Mouse (Mus musculus) Patski (cell line): ENCODE results near the gene Slc25a25. TPM values are rescaled to one million over a fixed set of nuclear protein-coding genes. Genes with fewer than 3 reads are reported as not detected.

ENCODE experiments used
- ATAC-seq: fragments of 100-300 bp; one replicate; pipeline ENCODE4 v1.8.0; 2021
- CTCF ChIA-PET: fragments of 350-600 bp; sonication (Branson Sonifier 250); formaldehyde crosslinking; loops from one replicate; lab custom pipeline; 2022; ENCODE audit warnings: inconsistent platforms; lab: Charles Lee
- POLR2A ChIA-PET: fragments of 350-600 bp; sonication (Branson Sonifier 250); formaldehyde crosslinking; loops from one replicate; lab custom pipeline; 2022; ENCODE audit warnings: antibody characterized with exemption, inconsistent platforms; lab: Charles Lee
- DNase-seq: peaks from one replicate; pipeline ENCODE4 v3.0.0-alpha.2; 2011; ENCODE audit warnings: low read depth, low spot score
- H3K27me3 ChIP-seq: fragments of 371-371 bp; one replicate; pipeline ENCODE4 v1.5.1; 2021
- CTCF ChIP-seq: fragments of 100-300 bp; IDR thresholded peaks from one replicate; pipeline ENCODE4 v1.5.1; 2021
- in situ Hi-C: fragments of 300-500 bp; cut with MboI; formaldehyde crosslinking; loops from 3 replicates; pipeline ENCODE4 v1.11.1; 2018; ENCODE audit warnings: low pct_unique_long_range_greater_than_20kb, mixed read lengths
- polyA plus RNA-seq: library from polyadenylated mRNA; unstranded; gene quantifications from one replicate; pipeline ENCODE4 v1.2.3, GENCODE M21; 2021

The Slc25a25 gene
- polyA plus RNA-seq, 1 experiment from 2014 or later = 18.5 TPM

DNA sequence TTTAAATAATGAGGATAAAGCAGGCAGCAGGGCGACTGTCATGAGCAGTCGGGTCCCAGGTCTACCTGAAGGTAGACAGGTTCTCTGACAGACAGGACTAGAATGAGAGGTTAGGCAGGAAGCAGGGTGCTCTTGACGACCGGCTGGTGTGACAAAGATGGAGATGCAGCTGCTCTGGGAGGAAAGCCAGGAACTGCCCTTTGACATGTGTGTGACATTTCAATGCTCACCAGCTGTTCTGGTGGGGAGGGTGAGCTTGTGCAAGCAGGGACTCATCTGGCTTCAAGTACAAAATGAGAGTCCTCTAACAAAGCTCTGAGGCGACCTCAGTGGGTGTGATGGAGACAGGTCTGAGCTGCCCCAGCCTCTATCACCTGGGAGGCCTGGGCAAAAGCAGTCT is 37.3 kb downstream of the Slc25a25 start:
- TF ChIP-seq CTCF = no peak
- in situ Hi-C loops = no loop called here
- DNase-seq (no peak), ATAC-seq (no peak)
- ChIA-PET POLR2A (no interaction called here), CTCF (interaction anchor here (1.4 kb wide), 1 partner anchor 9 kb away, joined by 10 read pairs; no protein-coding TSS in a partner anchor)
- no peaks in the 10 kb centered on the region for H3K27me3 ChIP-seq

DNA sequence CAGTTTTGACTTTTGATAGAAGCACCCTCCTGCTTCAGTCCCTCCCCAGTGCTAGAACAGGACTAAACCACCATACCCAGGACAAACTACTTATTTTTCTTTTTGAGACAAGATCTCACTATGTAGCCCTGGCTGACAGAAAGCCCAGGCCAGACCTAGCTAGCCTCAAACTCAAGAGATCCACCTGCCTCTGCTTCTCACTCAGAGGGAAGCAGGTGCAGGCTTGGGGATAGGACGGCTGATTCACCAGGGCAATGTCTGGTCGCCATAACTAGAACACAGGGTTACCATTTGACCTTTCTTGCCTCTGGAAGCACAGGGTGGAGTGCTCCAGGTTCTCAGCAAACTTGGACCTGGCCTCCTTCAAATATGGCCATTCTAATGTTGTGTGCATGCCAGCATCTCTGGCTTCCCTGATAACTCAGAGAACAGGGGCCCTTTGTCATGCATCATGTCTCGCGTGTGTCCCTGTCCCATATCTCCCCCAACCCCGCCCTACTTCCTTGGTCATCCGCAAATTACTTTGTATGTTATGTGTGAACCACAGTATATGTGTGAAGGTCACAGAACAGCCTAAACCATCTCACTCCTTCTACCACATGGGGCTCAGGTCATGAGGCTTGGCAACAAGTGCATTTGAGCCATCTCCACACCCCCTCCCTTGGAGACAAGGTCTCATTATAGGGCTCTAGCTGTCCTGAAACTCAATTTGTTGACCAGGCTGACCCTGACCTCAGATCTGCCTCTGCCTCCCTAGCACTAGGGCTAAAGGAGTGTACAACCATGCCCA is 38.3 kb downstream of the Slc25a25 start:
- DNase-seq = no peak
- in situ Hi-C loops = no loop called here
- TF ChIP-seq CTCF = no peak
- POLR2A ChIA-PET = interaction anchor here (0.7 kb wide), 1 partner anchor 97 kb away, joined by 3 read pairs; no protein-coding TSS in a partner anchor
- CTCF ChIA-PET = interaction anchor here (1.4 to 3.0 kb wide), 3 partner anchors 8 to 75 kb away, joined by 7 to 17 read pairs (median 10); no protein-coding TSS in a partner anchor
- no peak for ATAC-seq
- H3K27me3 ChIP-seq = no peaks in the 10 kb centered on the region

DNA sequence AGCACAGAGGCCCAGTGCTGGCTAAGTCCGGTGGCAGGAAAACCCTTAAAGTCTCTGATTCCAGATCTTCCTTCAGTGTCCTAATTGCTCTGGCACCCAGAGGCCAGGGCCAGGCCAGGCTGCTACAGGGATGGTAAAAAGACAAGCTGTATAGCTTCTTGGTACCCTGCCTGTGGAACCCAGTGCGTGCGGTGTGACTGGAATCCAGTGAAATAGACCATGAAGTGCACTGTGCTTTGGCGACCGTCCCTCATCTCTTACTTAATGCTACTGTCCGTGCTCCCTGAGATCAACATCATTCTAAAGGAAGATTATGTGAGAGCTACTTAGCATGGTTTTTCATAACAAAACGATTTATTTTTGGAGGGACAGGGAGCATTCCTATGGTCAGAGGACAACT is 39.8 kb downstream of the Slc25a25 start:
- DNase-seq = no peak
- POLR2A ChIA-PET = interaction anchor here (0.6 kb wide), 2 partner anchors 48 to 55 kb away, joined by 5 to 7 read pairs; no protein-coding TSS in a partner anchor
- ATAC-seq = no peak
- in situ Hi-C loops = no loop called here
- no peak for TF ChIP-seq CTCF
- no peaks in the 10 kb centered on the region for H3K27me3 ChIP-seq
- CTCF ChIA-PET = interaction anchor here (1.9 to 3.0 kb wide), 2 partner anchors 75 to 77 kb away, joined by 7 to 17 read pairs; no protein-coding TSS in a partner anchor

DNA sequence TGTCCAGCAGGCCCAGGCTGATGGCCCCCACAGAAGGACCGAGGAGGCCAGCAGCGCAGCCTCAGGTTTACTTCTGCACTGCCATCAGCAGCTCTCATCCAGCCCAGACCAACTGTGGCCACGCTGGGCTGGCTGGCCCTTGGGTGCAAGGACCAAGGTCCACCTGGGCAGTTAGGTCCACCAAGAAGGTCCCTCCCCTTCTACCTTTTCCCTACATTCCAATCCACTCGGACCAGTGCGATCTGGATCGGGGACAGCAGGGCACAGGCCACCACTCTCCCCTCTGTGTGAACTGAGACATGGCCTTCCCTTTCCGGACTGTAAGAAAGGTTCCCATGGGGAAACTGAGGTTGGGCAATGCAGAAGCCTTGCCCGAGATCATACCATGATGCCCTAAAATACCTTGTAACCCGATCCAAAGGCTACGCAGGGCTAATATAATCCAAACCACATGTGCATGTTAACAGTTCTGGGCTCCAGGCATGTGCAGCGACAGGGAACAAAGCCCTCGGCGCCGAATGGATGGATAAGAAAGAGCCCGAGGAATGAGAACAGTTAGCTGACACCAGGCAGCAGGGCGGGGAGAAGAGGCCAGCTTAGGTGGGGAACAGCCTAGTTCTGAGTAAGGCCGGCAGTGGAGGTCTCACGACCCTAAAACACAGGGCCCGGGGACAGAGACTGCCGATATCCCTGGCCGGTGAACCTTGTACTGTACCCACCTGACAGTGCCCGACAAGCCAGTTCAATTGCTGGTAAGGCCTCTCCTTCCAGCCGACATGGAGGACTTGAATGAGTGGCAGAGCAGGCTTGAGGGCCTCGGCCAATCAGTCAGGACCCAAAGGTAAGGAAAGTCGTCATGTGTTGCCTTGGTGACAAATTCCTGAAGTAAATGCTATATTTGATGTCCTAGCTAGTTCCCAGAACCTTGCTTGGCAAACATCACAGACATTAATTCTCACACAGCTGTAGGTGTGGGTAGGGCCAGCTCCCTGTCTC is 42.5 kb downstream of the Slc25a25 start:
- POLR2A ChIA-PET = no interaction called here

DNA sequence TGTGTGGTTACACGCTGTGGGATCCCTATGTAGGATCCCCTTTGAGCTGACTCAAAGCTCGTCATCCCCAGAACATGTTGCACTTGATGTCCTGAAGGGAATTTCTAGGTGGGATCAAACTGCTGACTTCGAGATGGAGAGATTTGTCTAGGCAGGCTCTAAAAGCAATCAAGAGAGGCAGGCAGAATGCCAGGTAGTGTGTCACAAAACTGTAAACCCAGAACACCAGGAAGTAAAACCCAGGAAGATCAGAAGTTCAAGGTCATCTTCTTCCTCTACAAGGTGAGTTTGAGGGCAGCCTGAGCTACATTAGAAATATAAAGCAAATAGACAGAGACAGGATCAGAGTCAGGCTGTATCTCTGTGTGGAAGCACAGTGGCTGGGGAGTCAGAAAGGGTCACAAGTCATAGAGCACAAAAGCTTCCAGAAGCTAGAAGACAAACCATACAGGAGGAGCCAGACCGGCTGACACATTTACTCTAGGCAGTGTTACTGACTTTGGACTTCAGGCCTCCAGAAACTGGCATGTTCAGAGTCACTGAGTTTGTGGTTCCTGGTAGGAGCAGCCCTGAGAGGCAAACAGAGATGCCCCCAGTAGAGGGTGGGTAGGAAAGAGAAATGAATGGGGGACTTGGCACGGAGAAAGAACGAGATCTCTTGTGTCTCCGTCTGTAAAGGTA is 44.0 kb downstream of the Slc25a25 start:
- in situ Hi-C loops = no loop called here
- DNase-seq = no peak
- ChIA-PET CTCF (interaction anchor here (1.4 to 8.8 kb wide), 4 partner anchors 8 to 161 kb away, joined by 3 to 136 read pairs (median 5); no protein-coding TSS in a partner anchor), POLR2A (no interaction called here)
- no peak for TF ChIP-seq CTCF
- no peak for ATAC-seq
- H3K27me3 ChIP-seq = no peaks in the 10 kb centered on the region

More for the DNA sequence above, 42.5 kb downstream of the Slc25a25 start:
- in situ Hi-C loops = no loop called here
- ATAC-seq = no peak
- no peak for TF ChIP-seq CTCF
- H3K27me3 ChIP-seq = no peaks in the 10 kb centered on the region
- no peak for DNase-seq
- CTCF ChIA-PET = interaction anchor here (1.0 kb wide), 1 partner anchor 80 kb away, joined by 3 read pairs; no protein-coding TSS in a partner anchor

DNA sequence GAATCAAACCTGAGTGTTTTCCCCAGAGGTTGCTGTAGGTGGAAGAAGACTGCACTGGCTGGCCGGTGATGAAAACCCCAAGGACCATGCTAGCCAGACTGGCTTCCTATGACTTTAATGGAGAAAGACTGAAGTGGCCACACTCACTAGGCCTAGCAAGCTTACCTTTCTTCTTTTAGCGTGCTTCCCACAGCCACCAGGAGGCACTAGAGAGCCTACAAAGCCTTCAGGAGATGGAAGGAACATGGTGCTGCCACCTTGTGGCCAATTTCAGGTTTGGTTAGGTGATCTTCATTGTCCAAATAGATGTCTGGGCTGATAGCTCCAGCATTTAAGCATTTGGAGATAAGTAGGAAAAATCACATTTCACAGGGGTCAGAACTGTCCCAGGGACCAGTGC is 46.6 kb downstream of the Slc25a25 start:
- DNase-seq = peak; percentile 70
- H3K27me3 ChIP-seq = no peaks in the 10 kb centered on the region
- no peak for TF ChIP-seq CTCF
- in situ Hi-C loops = loop anchor here (5.0 kb wide), 1 partner anchor 83 kb away; no protein-coding TSS in a partner anchor
- CTCF ChIA-PET = interaction anchor here (0.7 to 8.8 kb wide), 26 partner anchors 9 to 179 kb away, joined by 3 to 136 read pairs (median 5); partner anchors contain the start of genes 1110008P14Rik and Dpm2
- ATAC-seq = peak; percentile 27
- POLR2A ChIA-PET = interaction anchor here (0.9 kb wide), 1 partner anchor 11 kb away, joined by 3 read pairs; no protein-coding TSS in a partner anchor

DNA sequence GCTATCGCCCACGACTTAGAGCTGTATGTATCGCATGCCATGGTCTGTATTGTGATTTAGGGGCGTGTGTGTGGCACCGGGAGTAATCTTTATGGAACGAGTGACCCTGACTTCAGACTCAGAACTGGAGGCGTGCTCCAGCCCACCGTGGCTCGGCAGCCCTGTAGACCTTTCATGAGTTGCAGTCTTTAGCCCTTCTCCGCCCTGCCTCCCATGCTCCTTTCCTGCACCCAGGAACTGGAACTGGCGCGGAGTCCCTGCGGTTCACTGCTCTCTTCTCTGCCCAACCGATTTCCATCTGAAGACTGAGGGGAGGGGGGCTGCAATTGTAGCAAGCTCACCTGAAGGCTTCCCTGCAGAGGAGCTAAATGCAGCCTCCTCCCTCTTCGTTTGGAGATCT is 54.5 kb downstream of the Slc25a25 start:
- no peaks in the 10 kb centered on the region for H3K27me3 ChIP-seq
- in situ Hi-C loops = loop anchor here (5.0 kb wide), 1 partner anchor 176 kb away; the partner anchor contains the start of genes Dpm2 and Pip5kl1
- ATAC-seq = peak; percentile 3
- no peak for TF ChIP-seq CTCF
- no peak for DNase-seq
- ChIA-PET CTCF (interaction anchor here (1.0 to 2.8 kb wide), 4 partner anchors 40 to 178 kb away, joined by 3 to 9 read pairs (median 3); partner anchors contain the start of gene 9430097D07Rik), POLR2A (no interaction called here)

DNA sequence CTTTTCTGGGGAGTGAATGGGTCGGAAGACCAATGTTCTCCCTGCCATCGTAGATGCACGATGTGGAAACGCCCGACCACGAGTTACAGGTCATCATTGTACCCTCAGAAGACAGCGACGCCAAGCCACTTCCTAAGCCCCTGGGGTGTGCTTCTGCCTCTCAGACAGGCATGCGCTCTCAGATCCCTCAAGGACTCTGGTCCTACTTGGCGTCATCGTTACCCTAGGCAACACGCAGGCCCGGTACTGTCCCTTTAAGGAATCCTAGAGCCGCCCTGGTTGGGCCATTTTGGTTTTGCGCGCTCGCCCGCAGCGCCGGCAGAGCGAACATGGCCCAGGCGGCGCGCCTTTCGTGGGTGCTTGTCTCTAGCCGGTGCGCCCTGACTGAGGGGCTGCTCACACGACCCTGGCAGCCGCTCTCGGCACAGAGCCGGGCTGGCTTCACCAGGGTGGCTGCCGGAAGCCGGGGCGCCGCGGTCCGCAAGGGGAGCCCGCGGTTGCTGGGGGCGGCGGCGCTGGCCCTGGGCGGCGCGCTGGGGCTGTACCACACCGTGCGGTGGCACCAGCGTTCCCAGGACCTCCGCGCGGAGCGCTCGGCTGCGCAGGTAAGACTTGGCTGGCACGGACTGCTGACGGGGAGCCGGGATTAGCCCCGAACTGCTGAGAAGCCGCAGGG is 55.2 kb downstream of the Slc25a25 start:
- DNase-seq (peak; percentile 85), ATAC-seq (peak; percentile 87)
- no peak for TF ChIP-seq CTCF
- CTCF ChIA-PET = interaction anchor here (1.0 to 2.8 kb wide), 2 partner anchors 41 to 91 kb away, joined by 3 to 9 read pairs; no protein-coding TSS in a partner anchor
- POLR2A ChIA-PET = no interaction called here
- no peaks in the 10 kb centered on the region for H3K27me3 ChIP-seq
- in situ Hi-C loops = loop anchor here (5.0 kb wide), 1 partner anchor 176 kb away; the partner anchor contains the start of genes Dpm2 and Pip5kl1
